Mouse (Mus musculus) lung, embryonic 15.5 days (tissue): ENCODE data around the gene Lzic. TPM values are rescaled to one million over a fixed set of nuclear protein-coding genes. Genes with fewer than 3 reads are reported as not detected.
"Not testable (repeated sequence)": the region's sequence is repeated elsewhere in the genome, so short reads cannot be mapped to it uniquely, and the experiment has no call there.

Experiments used
- ATAC-seq: fragments of 200-750 bp; cut with Nextera tagmentation; 2 replicates; pipeline ENCODE4 v1.8.0; 2017; ENCODE audit warnings: moderate number of reproducible peaks, borderline replicate concordance; ENCODE audit not compliant: low FRiP score, low TSS enrichment; ENCODE audit errors: extremely low read depth
- H3K27ac ChIP-seq: fragments of 300-500 bp; sonication (generic); 2 replicates; pipeline ENCODE4 v1.5.1; 2015; ENCODE audit warnings: moderate library complexity, mild to moderate bottlenecking, inconsistent platforms
- H3K27me3 ChIP-seq: fragments of 300-500 bp; sonication (generic); 2 replicates; pipeline ENCODE4 v1.6.1; 2015; ENCODE audit warnings: inconsistent platforms
- H3K36me3 ChIP-seq: fragments of 300-500 bp; sonication (generic); 2 replicates; pipeline ENCODE4 v1.6.1; 2015; ENCODE audit warnings: inconsistent platforms
- H3K4me1 ChIP-seq: fragments of 300-500 bp; sonication (generic); 2 replicates; pipeline ENCODE4 v1.6.1; 2015; ENCODE audit warnings: inconsistent platforms
- H3K4me2 ChIP-seq: fragments of 300-500 bp; sonication (generic); 2 replicates; pipeline ENCODE4 v1.6.1; 2015; ENCODE audit warnings: inconsistent platforms, mild to moderate bottlenecking, moderate library complexity
- H3K4me3 ChIP-seq: fragments of 300-500 bp; sonication (generic); 2 replicates; pipeline ENCODE4 v1.5.1; 2015; ENCODE audit warnings: mild to moderate bottlenecking, inconsistent platforms
- H3K9ac ChIP-seq: fragments of 300-500 bp; sonication (generic); 2 replicates; pipeline ENCODE4 v1.6.1; 2015; ENCODE audit warnings: inconsistent platforms
- H3K9me3 ChIP-seq: fragments of 300-500 bp; sonication (generic); 2 replicates; pipeline ENCODE4 v1.6.1; 2016; ENCODE audit warnings: inconsistent platforms
- WGBS: fragments of 180-500 bp; shearing (Covaris S2); methylation state at CpG from one replicate; pipeline ENCODE4 v1.1.7; 2015; 5-methylcytosine and 5-hydroxymethylcytosine counted together
- polyA plus RNA-seq: library from polyadenylated mRNA; unstranded; fragments of >200 nt; fragmentation: Nextera tagmentation; extraction: Ambion mirVana; gene quantifications from 2 replicates; pipeline ENCODE4 v1.2.1, GENCODE M21; 2015

Gene Lzic
- polyA plus RNA-seq = 44.8 and 47.4 TPM in 2 replicates

DNA sequence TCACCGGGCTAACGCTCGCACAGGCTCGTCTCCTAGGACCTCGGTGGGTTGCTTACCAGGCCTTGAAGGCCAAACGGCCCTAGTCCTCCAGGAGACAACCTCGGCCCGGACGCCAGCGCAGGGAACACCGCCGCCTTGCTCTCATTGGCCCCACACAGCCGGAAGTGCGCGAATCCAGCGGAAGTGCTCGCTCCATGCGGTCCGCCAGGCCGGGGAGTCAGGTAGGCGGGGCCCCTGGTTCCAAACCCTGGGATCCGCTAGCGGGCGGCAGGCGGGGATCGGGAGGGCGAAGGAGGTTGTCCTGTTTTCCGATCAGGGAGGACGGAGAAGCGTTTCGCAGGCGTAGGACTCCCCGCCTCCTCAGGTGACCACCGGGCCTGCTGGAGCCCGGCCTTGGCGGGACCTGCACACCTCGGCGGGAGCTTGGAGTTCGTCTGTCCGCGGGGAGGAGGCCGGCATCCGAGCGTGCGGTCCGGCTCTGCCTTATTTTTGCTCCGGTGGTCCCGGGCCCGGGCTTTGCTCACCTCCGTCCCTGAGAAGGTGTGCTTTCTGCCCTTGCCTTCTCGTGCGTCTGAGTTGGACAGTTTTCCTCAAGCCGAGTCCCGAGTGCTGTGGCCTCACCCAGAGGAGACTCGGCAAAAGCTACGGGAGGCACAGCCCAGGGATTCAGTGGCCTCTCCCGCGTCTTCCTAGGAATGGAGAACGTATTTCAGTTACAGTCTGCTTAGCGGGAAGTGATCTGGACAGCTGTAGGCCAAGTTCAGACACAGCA lies at the start of gene Lzic, which contains the start of gene Nmnat1:
TSS of gene Lzic (plus strand) at position 177 of the 772 bp plus-strand sequence.
TSS of gene Nmnat1 (minus strand) at position 150 of the 772 bp plus-strand sequence.
- Histone ChIP-seq H3K4me3 (peak within 1 kb of the TSS; percentile 75), H3K4me2 (peak within 1 kb of the TSS; percentile 81), H3K9me3 (no peaks in the 10 kb centered on the region), H3K27ac (peak within 1 kb of the TSS; percentile 77), H3K9ac (peak within 1 kb of the TSS; percentile 89), H3K4me1 (peaks cover 17% of the 10 kb centered on the region), H3K36me3 (peaks cover 35% of the 10 kb centered on the region), H3K27me3 (no peaks in the 10 kb centered on the region)
- ATAC-seq = peak; percentile 99
- WGBS = under 1% methylated on average over 60 of the region's 60 CpGs

DNA sequence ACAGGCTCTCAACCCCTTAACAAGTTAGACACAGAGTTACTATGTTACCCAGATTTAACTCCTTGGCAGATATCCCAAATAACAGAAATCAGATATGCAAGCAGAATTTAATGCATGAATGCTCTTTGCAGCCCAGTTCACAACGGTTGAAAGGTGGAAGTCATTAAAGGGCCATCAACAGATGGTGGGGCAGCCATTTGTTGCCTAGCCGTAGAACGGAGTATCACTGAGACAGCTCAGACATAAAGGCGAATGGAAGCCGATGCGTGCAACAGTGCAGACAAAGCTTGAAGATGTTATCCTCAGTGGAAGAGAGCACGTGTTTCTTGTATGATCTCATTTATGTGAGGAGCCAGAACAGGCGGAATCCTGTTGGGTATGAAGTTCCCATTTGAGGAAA lies 44.5 kb upstream of the Lzic start:
- no peak overlapping the region for H3K4me3 ChIP-seq
- no peak for ATAC-seq
- H3K27me3 ChIP-seq = no peaks in the 10 kb centered on the region
- no peaks in the 10 kb centered on the region for H3K36me3 ChIP-seq
- WGBS = 70% methylated on average over 8 of the region's 8 CpGs
- peaks cover 21% of the 10 kb centered on the region for H3K4me1 ChIP-seq
- no peak overlapping the region for H3K27ac ChIP-seq
- H3K9ac ChIP-seq = no peak overlapping the region
- no peaks in the 10 kb centered on the region for H3K9me3 ChIP-seq
- no peak overlapping the region for H3K4me2 ChIP-seq

DNA sequence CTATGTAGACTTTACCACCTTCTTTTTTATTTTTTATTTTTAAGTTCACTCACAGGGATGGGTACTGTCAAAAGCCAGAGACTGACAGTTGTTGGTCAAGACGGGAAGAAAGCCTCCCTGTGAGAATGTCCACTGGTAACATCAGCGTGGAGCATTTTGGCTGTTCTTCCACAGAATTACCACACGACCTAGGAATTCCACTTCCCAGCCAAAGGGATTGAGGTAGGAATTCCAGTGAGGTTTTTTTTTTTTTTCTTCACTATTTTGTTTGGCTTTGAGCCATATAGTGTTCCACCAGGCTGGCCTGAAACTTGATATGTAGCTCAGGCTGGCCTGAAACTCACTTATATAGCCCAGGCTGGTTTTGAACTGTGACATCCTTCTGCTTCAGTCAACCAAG lies 42.6 kb upstream of the Lzic start:
- Histone ChIP-seq H3K36me3 (no peaks in the 10 kb centered on the region), H3K27ac (peak overlapping the region; percentile 34; the same call in 1 of the 2 replicates)
- WGBS = 13% methylated on average over 3 of the region's 3 CpGs

DNA sequence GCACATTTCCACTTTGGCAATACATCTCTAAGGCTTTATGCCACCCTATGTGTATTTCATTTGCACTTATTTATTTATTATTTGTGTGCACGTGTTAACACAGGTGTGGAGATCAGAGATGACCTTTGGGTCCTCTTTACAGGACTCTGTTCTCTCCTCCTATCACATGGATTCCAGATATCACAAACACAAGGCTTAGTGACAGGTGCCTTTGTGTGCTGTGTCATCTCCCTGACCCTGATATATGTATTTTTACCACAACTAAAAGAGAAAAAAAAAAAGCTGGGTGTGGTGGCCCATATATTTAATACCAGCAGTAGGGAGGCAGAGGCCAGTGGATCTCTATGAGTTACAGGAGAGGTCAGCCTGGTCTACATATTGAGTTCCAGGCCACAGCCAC lies 40.6 kb upstream of the Lzic start:
- no peak for ATAC-seq
- H3K9ac ChIP-seq = no peak overlapping the region
- H3K27me3 ChIP-seq = no peaks in the 10 kb centered on the region
- H3K4me3 ChIP-seq = no peak overlapping the region
- peak overlapping the region; percentile 91 for H3K27ac ChIP-seq
- no peaks in the 10 kb centered on the region for H3K9me3 ChIP-seq
- peaks cover 27% of the 10 kb centered on the region for H3K4me1 ChIP-seq
- H3K36me3 ChIP-seq = no peaks in the 10 kb centered on the region
- WGBS = 46% methylated on average over 1 of the region's 1 CpGs
- H3K4me2 ChIP-seq = 0 out of 2 replicates have a peak overlapping the region, but pooled peaks have one; percentile 76

More for the DNA sequence above, 42.6 kb upstream of the Lzic start:
- no peak overlapping the region for H3K4me2 ChIP-seq
- H3K9me3 ChIP-seq = no peaks in the 10 kb centered on the region
- no peaks in the 10 kb centered on the region for H3K27me3 ChIP-seq
- ATAC-seq = no peak
- no peak overlapping the region for H3K4me3 ChIP-seq
- H3K4me1 ChIP-seq = peaks cover 27% of the 10 kb centered on the region
- H3K9ac ChIP-seq = no peak overlapping the region

DNA sequence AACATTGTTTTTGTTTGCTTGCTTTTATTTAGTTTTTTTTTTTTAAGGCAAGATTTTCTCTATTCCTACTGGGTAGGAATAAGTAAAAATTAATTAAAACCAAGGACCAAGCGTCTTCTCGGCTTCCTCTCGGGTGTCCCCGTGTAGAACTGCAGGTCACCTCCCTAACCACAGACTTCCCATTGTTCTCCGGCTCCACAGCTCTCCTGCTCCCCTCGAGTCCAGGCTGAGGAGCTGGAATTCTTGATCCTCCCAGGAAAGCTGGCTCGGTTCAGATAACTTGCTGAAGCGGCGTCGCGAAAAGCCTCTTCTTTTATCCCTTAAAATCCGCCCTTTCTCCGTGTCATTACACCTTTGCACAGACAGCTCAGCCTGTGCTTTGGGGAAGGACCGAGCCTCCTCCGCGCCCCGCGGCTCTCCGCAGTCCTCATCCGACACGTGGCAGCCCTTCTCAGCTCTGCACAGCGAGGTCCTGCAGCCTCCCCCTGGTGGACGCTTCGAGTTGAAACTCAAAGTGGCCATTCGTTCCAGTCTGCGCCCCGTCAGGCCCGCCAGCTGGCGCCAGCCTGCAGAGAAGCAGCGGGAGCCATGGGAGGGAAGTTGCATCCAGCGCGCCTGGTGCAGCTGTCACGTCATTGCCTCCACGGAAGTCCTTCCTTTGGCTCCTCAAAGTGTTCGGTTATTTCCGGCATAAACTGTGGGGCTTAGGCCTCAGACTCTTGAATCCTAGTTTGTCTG lies 39.9 kb upstream of the Lzic start:
- Histone ChIP-seq H3K36me3 (no peaks in the 10 kb centered on the region), H3K4me2 (peak overlapping the region; percentile 76), H3K4me3 (peak overlapping the region; percentile 36), H3K9ac (peak overlapping the region; percentile 56), H3K27me3 (no peaks in the 10 kb centered on the region), H3K4me1 (peaks cover 27% of the 10 kb centered on the region), H3K9me3 (no peaks in the 10 kb centered on the region), H3K27ac (peak overlapping the region; percentile 91)
- peak; percentile 95 for ATAC-seq
- WGBS = under 1% methylated on average over 36 of the region's 36 CpGs

DNA sequence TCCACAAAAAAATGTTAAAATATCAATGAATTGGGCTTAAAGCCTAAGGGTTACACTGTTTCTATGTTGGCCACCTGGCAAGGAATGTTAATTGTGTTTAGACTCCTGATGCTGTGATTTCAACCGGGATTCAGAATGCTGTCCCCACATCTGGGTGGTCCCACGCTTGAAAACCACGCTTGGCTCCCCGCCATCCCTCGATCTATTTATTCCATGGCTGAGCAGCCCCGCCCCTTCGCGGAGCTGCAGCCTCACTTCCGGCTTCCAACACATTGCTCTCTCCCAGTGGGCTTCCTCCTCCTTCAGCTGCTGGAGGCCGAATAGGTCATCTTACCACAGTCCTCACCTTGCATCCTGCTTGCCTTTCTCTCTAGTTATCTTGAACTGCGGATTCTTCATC lies 39.2 kb upstream of the Lzic start:
- WGBS = 1% methylated on average over 11 of the region's 11 CpGs
- Histone ChIP-seq H3K27me3 (no peaks in the 10 kb centered on the region), H3K9ac (no peak overlapping the region), H3K4me3 (peak overlapping the region; percentile 36), H3K9me3 (no peaks in the 10 kb centered on the region), H3K36me3 (no peaks in the 10 kb centered on the region), H3K27ac (peak overlapping the region; percentile 91), H3K4me2 (peak overlapping the region; percentile 76), H3K4me1 (peaks cover 27% of the 10 kb centered on the region)
- peak; percentile 48; the same call in 1 of the 2 replicates for ATAC-seq

DNA sequence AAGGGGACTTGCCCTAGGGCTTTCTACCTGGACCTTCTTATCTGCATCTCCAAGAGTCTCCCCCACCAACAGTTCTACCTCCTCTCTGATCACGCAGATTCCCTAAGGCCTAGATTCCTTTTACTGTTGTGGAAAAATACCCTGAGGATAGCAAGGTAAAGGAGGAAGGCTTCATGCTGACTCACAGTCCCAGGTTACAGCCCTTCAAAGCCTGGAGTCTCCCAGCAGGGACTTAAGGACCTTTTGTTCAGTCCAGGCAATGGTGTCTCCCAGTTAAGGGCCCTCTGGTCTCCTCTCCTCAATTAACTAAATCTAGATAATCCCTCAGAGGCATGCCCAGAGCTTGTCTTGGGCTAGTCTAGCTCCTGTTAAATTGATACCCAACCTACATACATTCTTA lies 38.7 kb upstream of the Lzic start:
- Histone ChIP-seq H3K27ac (peak overlapping the region; percentile 91), H3K27me3 (no peaks in the 10 kb centered on the region), H3K4me1 (peaks cover 27% of the 10 kb centered on the region), H3K9me3 (no peaks in the 10 kb centered on the region), H3K4me3 (peak overlapping the region; percentile 36; the same call in 1 of the 2 replicates), H3K4me2 (peak overlapping the region; percentile 76), H3K9ac (no peak overlapping the region), H3K36me3 (no peaks in the 10 kb centered on the region)
- ATAC-seq = no peak
- 46% methylated on average over 1 of the region's 1 CpGs for WGBS

DNA sequence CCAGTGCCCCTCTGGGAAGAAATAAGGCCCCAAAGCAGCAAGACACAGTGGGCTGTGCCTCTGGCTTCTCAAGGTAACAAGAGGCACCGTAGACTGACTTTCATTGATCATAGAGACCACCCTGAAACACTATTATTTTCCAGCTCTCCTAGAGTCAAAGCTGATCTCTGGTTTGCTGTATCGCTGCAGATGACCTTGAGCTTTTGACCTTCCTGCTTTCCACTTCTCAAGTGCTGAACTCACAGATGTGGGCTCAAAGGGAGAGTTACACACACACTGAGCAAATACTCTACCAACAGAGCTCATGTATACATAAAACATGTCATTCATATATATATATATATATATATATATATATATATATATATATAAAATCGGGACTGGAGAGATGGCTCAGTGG lies 34.4 kb upstream of the Lzic start:
- H3K27me3 ChIP-seq = no peaks in the 10 kb centered on the region
- no peaks in the 10 kb centered on the region for H3K36me3 ChIP-seq
- H3K9ac ChIP-seq = no peak overlapping the region
- H3K4me3 ChIP-seq = no peak overlapping the region
- 63% methylated on average over 3 of the region's 3 CpGs for WGBS
- no peak overlapping the region for H3K4me2 ChIP-seq
- no peak overlapping the region for H3K27ac ChIP-seq
- H3K4me1 ChIP-seq = peaks cover 6% of the 10 kb centered on the region
- no peak for ATAC-seq
- H3K9me3 ChIP-seq = no peaks in the 10 kb centered on the region

DNA sequence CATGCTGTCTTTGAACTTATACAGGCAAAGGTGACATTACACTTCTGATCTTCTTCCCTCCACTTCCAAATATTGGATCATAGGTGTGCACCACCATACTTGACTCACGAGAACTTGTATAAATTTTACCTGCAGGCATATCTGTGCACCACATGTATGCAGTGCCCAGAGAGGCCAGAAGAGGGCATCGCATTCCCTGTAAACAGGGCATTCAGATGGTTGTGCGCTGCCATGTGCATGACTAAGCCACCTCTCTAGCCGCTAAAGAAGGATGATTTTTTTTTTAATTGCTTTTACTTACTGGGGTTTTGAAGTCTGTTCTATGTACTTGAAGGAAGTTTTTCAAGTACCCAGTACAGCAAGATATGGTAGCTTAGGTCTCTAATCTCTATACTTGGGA lies 31.4 kb upstream of the Lzic start:
- H3K36me3 ChIP-seq = no peaks in the 10 kb centered on the region
- H3K9me3 ChIP-seq = no peaks in the 10 kb centered on the region
- no peak for ATAC-seq
- H3K27ac ChIP-seq = no peak overlapping the region
- no peak overlapping the region for H3K4me3 ChIP-seq
- H3K27me3 ChIP-seq = no peaks in the 10 kb centered on the region
- no peak overlapping the region for H3K9ac ChIP-seq
- H3K4me2 ChIP-seq = no peak overlapping the region
- 73% methylated on average over 4 of the region's 4 CpGs for WGBS
- H3K4me1 ChIP-seq = no peaks in the 10 kb centered on the region

DNA sequence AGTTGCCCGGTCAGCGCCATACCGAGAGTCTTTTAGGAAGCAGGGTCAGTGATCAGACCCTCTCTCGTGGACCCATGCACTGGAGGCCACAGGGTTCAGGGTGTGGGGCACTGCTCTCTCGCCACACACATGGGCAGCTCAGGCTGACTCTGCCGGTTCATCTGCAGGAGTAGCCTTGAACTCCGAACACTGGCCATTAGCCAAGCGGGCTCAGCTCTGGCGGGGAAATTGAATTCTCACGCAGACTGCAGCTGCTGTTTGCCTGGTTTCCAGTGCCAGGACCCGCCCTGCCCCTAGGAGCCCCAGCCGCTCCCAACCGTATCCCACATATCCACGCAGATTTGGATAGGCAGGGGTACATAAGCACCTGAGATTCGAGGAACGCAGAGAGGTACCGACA lies 30.8 kb upstream of the Lzic start:
- no peaks in the 10 kb centered on the region for H3K9me3 ChIP-seq
- no peak overlapping the region for H3K4me3 ChIP-seq
- no peaks in the 10 kb centered on the region for H3K27me3 ChIP-seq
- H3K27ac ChIP-seq = no peak overlapping the region
- H3K9ac ChIP-seq = no peak overlapping the region
- 75% methylated on average over 17 of the region's 17 CpGs for WGBS
- H3K36me3 ChIP-seq = no peaks in the 10 kb centered on the region
- no peaks in the 10 kb centered on the region for H3K4me1 ChIP-seq
- no peak overlapping the region for H3K4me2 ChIP-seq
- no peak for ATAC-seq

DNA sequence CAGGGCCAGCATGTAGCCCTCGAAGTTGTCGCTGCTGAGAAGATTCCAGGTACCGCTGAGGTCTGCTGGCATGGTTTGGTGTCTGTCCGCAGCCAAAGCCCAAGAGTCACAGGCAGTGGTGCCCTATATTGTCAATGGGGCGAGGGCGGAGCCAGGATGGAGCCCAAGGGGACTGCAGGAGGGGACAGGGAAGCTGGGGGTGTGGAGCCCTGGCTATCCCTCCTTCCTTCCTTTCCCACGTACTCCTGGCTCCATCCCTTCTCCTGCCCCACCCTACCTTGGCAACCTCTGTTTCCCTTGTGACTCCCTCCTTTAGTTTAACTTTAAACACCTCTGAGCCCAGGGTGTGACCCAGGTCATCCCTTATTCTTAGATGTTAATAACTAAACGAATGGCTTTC lies 30.1 kb upstream of the Lzic start, which contains the start of gene Rbp7:
TSS of gene Rbp7 (minus strand) at position 100 of the 400 bp plus-strand sequence.
- WGBS = 51% methylated on average over 8 of the region's 8 CpGs

DNA sequence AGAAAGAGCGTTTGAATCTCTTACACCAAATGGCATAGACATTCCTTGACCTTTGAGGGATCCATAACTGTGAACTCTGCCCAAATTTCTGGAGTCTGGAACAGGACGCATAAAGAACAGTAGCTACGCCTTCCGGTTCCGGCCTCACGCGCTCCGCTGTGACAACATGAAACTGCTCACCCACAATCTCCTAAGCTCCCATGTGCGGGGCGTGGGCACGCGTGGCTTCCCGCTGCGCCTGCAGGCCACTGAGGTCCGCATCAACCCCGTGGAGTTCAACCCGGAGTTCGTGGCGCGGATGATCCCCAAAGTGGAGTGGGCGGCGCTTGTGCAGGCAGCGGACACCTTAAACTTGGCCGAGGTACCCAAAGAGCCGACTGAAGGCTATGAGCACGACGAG lies 27.9 kb upstream of the Lzic start:
- WGBS = 79% methylated on average over 27 of the region's 27 CpGs
- not testable (repeated sequence) for ATAC-seq

More for the DNA sequence above, 30.1 kb upstream of the Lzic start, which contains the start of gene Rbp7:
- Histone ChIP-seq H3K27ac (no peak within 1 kb of the TSS), H3K27me3 (no peaks in the 10 kb centered on the region), H3K9me3 (no peaks in the 10 kb centered on the region), H3K9ac (no peak within 1 kb of the TSS), H3K4me1 (no peaks in the 10 kb centered on the region), H3K4me2 (no peak within 1 kb of the TSS), H3K36me3 (no peaks in the 10 kb centered on the region), H3K4me3 (no peak within 1 kb of the TSS)
- ATAC-seq = no peak

More for the DNA sequence above, 27.9 kb upstream of the Lzic start:
- not testable (repeated sequence) for H3K27me3 ChIP-seq, H3K9ac ChIP-seq, H3K9me3 ChIP-seq, H3K27ac ChIP-seq, H3K4me3 ChIP-seq, H3K4me1 ChIP-seq, H3K36me3 ChIP-seq, H3K4me2 ChIP-seq
